Mouse (Mus musculus): ENCODE measurements around the gene Dlk2. TPM values are rescaled to one million over a fixed set of nuclear protein-coding genes. Genes with fewer than 3 reads are reported as not detected.

Dlk2 gene
- polyA plus RNA-seq, 1 experiment from 2014 or later = 8.9 TPM

DNA sequence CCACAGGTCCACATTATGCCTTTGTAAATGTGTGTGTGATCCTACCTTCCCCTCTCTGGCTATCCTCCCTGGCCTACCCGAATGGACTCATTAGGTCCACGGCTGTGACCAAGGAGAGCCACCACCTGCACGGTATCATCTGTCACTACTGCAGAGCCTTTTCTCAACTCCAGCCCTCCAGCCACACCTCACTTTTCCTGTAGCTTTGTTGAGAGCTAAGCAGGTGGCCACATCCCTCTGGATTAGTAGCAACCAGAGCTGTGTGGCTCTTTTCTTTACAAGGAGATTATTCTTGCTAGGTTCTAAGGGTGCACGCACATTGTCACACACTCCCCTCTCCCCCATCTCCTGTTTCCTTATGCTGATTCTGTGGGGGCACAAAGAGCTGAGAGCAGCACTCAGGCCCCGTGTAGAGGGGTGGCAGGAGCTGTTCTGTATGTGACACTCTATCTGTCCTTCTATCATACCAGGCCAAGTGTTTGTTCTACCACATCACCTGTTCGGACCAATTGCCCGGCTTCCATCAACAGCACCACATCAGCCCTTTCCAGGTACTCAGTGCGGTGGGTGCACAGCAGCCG lies 16.0 kb downstream of the Dlk2 start:
- no peak for DNase-seq (ENCODE audit: low spot score)

DNA sequence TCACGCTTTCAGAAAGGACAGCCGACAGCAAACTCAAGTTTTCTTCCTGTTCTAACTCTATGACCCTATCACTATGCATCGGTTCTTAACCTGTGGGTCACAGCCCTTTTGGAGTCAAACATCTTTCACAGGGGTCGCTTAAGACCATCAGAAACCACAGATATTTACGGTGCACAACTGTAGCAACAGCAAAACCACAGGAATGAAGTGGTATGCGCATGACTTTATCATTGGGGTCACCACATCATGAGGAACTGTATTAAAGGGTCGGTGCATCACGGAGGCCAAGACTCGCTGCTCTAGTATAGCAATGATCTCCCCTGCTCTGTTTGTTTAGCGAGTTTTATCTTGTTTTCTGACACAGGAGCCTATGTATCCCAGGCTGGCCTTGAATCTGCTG lies 18.6 kb downstream of the Dlk2 start:
- no peak for ATAC-seq (ENCODE audit: low FRiP score, low TSS enrichment)
- WGBS = 84% methylated on average over 10 of the region's 10 CpGs
- H3K27me3 ChIP-seq (ENCODE audit: control insufficient read depth, insufficient read depth, low read length) = no peaks in the 10 kb centered on the region
- H3K9ac ChIP-seq (ENCODE audit: low read length) = no peak overlapping the region
- no peaks in the 10 kb centered on the region for H3K4me1 ChIP-seq (replicated peaks; ENCODE audit: control insufficient read depth, insufficient read depth)
- TF ChIP-seq CTCF (IDR thresholded peaks at IDR 0.05; ENCODE audit: low read depth) (no peak), EP300 (optimal IDR thresholded peaks at IDR 0.05) (no peak)
- H3K27ac ChIP-seq (replicated peaks) = no peak overlapping the region
- H3K4me3 ChIP-seq (ENCODE audit: low read depth, low read length) = no peak overlapping the region
- H3K9me3 ChIP-seq (ENCODE audit: control insufficient read depth, low read length) = no peaks in the 10 kb centered on the region
- DNase-seq (ENCODE audit: low spot score) = no peak
- 0 out of 2 replicates have a peak, but pooled peaks cover 2% of the 10 kb centered on the region for H3K36me3 ChIP-seq (ENCODE audit: control insufficient read depth, insufficient read depth, low read length)
- H3K4me2 ChIP-seq (replicated peaks; ENCODE audit: low read depth) = no peak overlapping the region

More for the DNA sequence above, 16.0 kb downstream of the Dlk2 start:
- Histone ChIP-seq H3K27ac (replicated peaks) (no peak overlapping the region), H3K36me3 (ENCODE audit: control insufficient read depth, insufficient read depth, low read length) (0 out of 2 replicates have a peak, but pooled peaks cover 2% of the 10 kb centered on the region), H3K4me3 (ENCODE audit: low read depth, low read length) (no peak overlapping the region), H3K4me2 (replicated peaks; ENCODE audit: low read depth) (no peak overlapping the region), H3K4me1 (replicated peaks; ENCODE audit: control insufficient read depth, insufficient read depth) (no peaks in the 10 kb centered on the region), H3K27me3 (ENCODE audit: control insufficient read depth, insufficient read depth, low read length) (no peaks in the 10 kb centered on the region), H3K9ac (ENCODE audit: low read length) (no peak overlapping the region), H3K9me3 (ENCODE audit: control insufficient read depth, low read length) (no peaks in the 10 kb centered on the region)
- TF ChIP-seq EP300 (optimal IDR thresholded peaks at IDR 0.05) = no peak
- no peak for TF ChIP-seq CTCF (IDR thresholded peaks at IDR 0.05; ENCODE audit: low read depth)
- no peak for ATAC-seq (ENCODE audit: low FRiP score, low TSS enrichment)
- WGBS = 75% methylated on average over 9 of the region's 9 CpGs

DNA sequence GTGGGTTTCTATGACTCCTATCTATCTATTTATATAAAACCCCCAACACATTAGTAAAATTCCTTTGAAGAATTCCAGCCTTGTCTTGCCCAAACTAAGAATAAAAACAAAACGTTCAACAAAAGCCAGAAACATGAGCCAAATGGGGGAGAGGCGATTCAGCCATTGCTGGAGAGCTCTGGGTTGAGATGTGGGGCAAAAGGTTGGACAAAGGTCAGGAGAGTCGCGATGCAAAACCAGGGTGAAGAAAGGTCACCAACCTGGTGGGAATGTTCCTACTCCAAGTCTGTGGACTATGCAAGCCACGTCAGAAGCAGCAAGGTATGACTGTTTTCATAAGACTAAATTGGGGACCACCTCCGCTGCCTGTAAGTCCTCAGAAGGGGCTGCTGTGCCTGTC lies 23.3 kb downstream of the Dlk2 start:
- 49% methylated on average over 6 of the region's 6 CpGs for WGBS
- no peaks in the 10 kb centered on the region for H3K27me3 ChIP-seq (ENCODE audit: control insufficient read depth, insufficient read depth, low read length)
- H3K9ac ChIP-seq (ENCODE audit: low read length) = no peak overlapping the region
- no peak overlapping the region for H3K4me3 ChIP-seq (ENCODE audit: low read depth, low read length)
- no peaks in the 10 kb centered on the region for H3K4me1 ChIP-seq (replicated peaks; ENCODE audit: control insufficient read depth, insufficient read depth)
- no peak overlapping the region for H3K27ac ChIP-seq (replicated peaks)
- no peaks in the 10 kb centered on the region for H3K9me3 ChIP-seq (ENCODE audit: control insufficient read depth, low read length)
- ATAC-seq (ENCODE audit: low FRiP score, low TSS enrichment) (no peak), DNase-seq (ENCODE audit: low spot score) (no peak)
- TF ChIP-seq EP300 (optimal IDR thresholded peaks at IDR 0.05) (no peak), CTCF (IDR thresholded peaks at IDR 0.05; ENCODE audit: low read depth) (no peak)
- no peak overlapping the region for H3K4me2 ChIP-seq (replicated peaks; ENCODE audit: low read depth)
- H3K36me3 ChIP-seq (ENCODE audit: control insufficient read depth, insufficient read depth, low read length) = peaks cover 3% of the 10 kb centered on the region; the same call in 1 of the 2 replicates

DNA sequence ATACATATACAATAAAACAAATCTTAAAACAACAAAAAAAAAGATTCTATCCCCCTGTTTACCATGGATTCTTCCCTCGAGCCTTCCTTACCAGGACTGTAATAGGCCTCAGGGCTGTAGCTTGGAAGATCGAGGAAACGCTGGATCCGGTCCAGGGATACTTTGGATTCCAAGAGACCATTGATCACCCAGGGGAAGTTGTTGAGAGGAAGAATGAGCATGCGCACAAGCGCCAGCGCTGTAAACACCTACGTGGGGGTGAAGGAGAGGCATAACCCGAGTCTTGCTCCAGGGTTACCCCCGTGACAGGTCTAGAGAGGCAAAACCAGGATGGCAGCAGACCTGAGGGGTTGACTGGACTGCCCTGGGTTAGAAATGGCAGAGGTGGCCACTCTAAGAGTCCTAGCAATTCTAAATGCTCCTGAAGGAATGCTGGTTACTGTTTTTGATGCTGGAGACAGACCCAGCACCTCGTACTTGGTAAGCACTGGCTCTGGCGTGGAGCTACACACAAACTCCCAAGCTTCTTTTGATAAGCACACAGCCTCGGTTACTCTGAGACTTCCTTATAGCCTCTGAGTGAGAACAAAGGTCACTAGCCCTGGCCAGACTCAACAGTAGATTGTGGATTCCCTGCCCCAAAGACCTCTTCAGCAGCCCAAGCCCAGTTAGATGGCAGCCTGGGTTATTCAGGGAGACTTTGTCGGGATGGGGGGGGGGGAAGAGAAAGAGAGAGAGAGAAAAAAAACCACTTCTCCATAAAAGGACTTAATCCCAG lies 25.0 kb downstream of the Dlk2 start:
- Histone ChIP-seq H3K9ac (ENCODE audit: low read length) (no peak overlapping the region), H3K4me1 (replicated peaks; ENCODE audit: control insufficient read depth, insufficient read depth) (no peaks in the 10 kb centered on the region), H3K36me3 (ENCODE audit: control insufficient read depth, insufficient read depth, low read length) (peaks cover 3% of the 10 kb centered on the region; the same call in 1 of the 2 replicates), H3K4me3 (ENCODE audit: low read depth, low read length) (no peak overlapping the region), H3K27ac (replicated peaks) (no peak overlapping the region), H3K4me2 (replicated peaks; ENCODE audit: low read depth) (no peak overlapping the region), H3K27me3 (ENCODE audit: control insufficient read depth, insufficient read depth, low read length) (no peaks in the 10 kb centered on the region), H3K9me3 (ENCODE audit: control insufficient read depth, low read length) (no peaks in the 10 kb centered on the region)
- WGBS = 78% methylated on average over 14 of the region's 14 CpGs
- ATAC-seq (ENCODE audit: low FRiP score, low TSS enrichment) (peak; percentile 28; the same call in 1 of the 2 replicates), DNase-seq (ENCODE audit: low spot score) (no peak)
- no peak for TF ChIP-seq CTCF (IDR thresholded peaks at IDR 0.05; ENCODE audit: low read depth)
- TF ChIP-seq EP300 (optimal IDR thresholded peaks at IDR 0.05) = no peak

DNA sequence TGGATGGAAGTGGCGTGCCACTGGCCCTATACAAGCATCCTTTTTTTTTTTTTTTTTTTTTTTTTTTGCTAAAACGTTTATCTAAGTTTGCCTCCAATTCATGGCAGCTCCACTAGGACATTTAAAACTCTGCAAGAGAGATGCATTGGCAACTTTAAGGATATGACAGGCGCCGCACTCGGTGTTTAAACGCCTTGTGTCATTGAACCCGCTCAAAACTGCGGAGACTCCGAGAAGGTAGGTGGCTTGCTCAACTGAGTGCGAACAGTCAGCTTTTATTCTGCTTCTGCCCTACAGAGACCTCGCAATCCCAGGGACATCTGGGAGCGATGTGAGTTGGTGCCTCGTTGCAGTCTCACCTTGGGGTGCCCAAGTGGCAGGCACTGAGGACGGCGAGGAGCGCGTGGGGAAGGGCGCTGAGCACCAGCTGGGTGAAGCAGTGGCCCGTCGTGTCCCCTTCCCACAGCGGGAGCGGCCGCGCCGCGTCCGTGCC lies 30.2 kb downstream of the Dlk2 start:
- peak overlapping the region; percentile 86 for H3K9ac ChIP-seq (ENCODE audit: low read length)
- peak overlapping the region; percentile 93 for H3K4me2 ChIP-seq (replicated peaks; ENCODE audit: low read depth)
- DNase-seq (ENCODE audit: low spot score) = no peak
- H3K36me3 ChIP-seq (ENCODE audit: control insufficient read depth, insufficient read depth, low read length) = peaks cover 3% of the 10 kb centered on the region; the same call in 1 of the 2 replicates
- no peaks in the 10 kb centered on the region for H3K4me1 ChIP-seq (replicated peaks; ENCODE audit: control insufficient read depth, insufficient read depth)
- H3K27ac ChIP-seq (replicated peaks) = peak overlapping the region; percentile 90
- H3K9me3 ChIP-seq (ENCODE audit: control insufficient read depth, low read length) = no peaks in the 10 kb centered on the region
- no peak; the same call in 1 of the 2 replicates for ATAC-seq (ENCODE audit: low FRiP score, low TSS enrichment)
- TF ChIP-seq EP300 (optimal IDR thresholded peaks at IDR 0.05) (no peak), CTCF (IDR thresholded peaks at IDR 0.05; ENCODE audit: low read depth) (no peak)
- 1% methylated on average over 25 of the region's 27 CpGs for WGBS
- no peaks in the 10 kb centered on the region for H3K27me3 ChIP-seq (ENCODE audit: control insufficient read depth, insufficient read depth, low read length)
- peak overlapping the region; percentile 72 for H3K4me3 ChIP-seq (ENCODE audit: low read depth, low read length)
